Mouse (Mus musculus) midbrain, embryonic 11.5 days (tissue): ENCODE results near the gene Sox10. TPM values are rescaled to one million over a fixed set of nuclear protein-coding genes. Genes with fewer than 3 reads are reported as not detected.
A peak's percentile ranks its signal among the peaks of the same experiment; 100 is the strongest.

Source experiments
- ATAC-seq: fragments of 200-750 bp; cut with Nextera tagmentation; 2 replicates; pipeline ENCODE4 v1.8.0; 2017; ENCODE audit warnings: moderate TSS enrichment, moderate library complexity; ENCODE audit not compliant: low FRiP score
- DNase-seq: peaks from one replicate; pipeline ENCODE4 v3.0.0; 2015; ENCODE audit warnings: low spot score; ENCODE audit errors: missing footprints
- H3K27ac ChIP-seq: fragments of 300-500 bp; sonication (generic); 2 replicates; pipeline ENCODE4 v1.5.1; 2014; ENCODE audit warnings: low read depth, low read length
- H3K27me3 ChIP-seq: fragments of 300-500 bp; sonication (generic); 2 replicates; pipeline ENCODE4 v1.6.1; 2014; ENCODE audit warnings: mild to moderate bottlenecking, low read length, moderate library complexity, mixed read lengths; ENCODE audit not compliant: control insufficient read depth, insufficient read depth
- H3K36me3 ChIP-seq: fragments of 300-500 bp; sonication (generic); 2 replicates; pipeline ENCODE4 v1.6.1; 2014; ENCODE audit warnings: mild to moderate bottlenecking, low read length, moderate library complexity, mixed read lengths; ENCODE audit not compliant: control insufficient read depth, insufficient read depth
- H3K4me1 ChIP-seq: fragments of 300-500 bp; sonication (generic); 2 replicates; pipeline ENCODE4 v1.6.1; 2014; ENCODE audit warnings: low read length; ENCODE audit not compliant: control insufficient read depth, insufficient read depth
- H3K4me2 ChIP-seq: fragments of 300-500 bp; sonication (generic); 2 replicates; pipeline ENCODE4 v1.6.1; 2014; ENCODE audit warnings: mild to moderate bottlenecking, moderate library complexity
- H3K4me3 ChIP-seq: fragments of 300-500 bp; sonication (generic); 2 replicates; pipeline ENCODE4 v1.5.1; 2014; ENCODE audit warnings: low read depth, low read length
- H3K9ac ChIP-seq: fragments of 300-500 bp; sonication (generic); 2 replicates; pipeline ENCODE4 v1.6.1; 2014; ENCODE audit warnings: low read length
- H3K9me3 ChIP-seq: fragments of 300-500 bp; sonication (generic); 2 replicates; pipeline ENCODE4 v1.6.1; 2016; ENCODE audit warnings: low read length; ENCODE audit not compliant: control insufficient read depth
- WGBS: fragments of 180-500 bp; shearing (Covaris S2); extraction: QIAGEN DNeasy Blood & Tissue Kit; methylation state at CpG from one replicate; pipeline ENCODE4 v1.1.7; 2014; 5-methylcytosine and 5-hydroxymethylcytosine counted together
- polyA plus RNA-seq: library from polyadenylated mRNA; unstranded; fragments of >200 nt; fragmentation: Nextera tagmentation; extraction: Ambion mirVana; gene quantifications from 2 replicates; pipeline ENCODE4 v1.2.1, GENCODE M21; 2014

Sox10 gene
- polyA plus RNA-seq, 1 experiment from 2014 or later = 0.64 TPM

- no peaks in the 10 kb centered on the region for H3K9me3 ChIP-seq
- H3K36me3 ChIP-seq = no peaks in the 10 kb centered on the region
- 90% methylated on average over 8 of the region's 8 CpGs for WGBS
- H3K4me2 ChIP-seq = no peak overlapping the region
- H3K4me3 ChIP-seq = no peak overlapping the region
- H3K4me1 ChIP-seq = peaks cover 20% of the 10 kb centered on the region
- ATAC-seq (no peak), DNase-seq (no peak)
- H3K27ac ChIP-seq = no peak overlapping the region
- H3K9ac ChIP-seq = no peak overlapping the region
- H3K27me3 ChIP-seq = no peaks in the 10 kb centered on the region
These were observed 30.5 kb upstream of the Sox10 start for GRCm38 (mm10) chr15:79195492-79195891.

DNA sequence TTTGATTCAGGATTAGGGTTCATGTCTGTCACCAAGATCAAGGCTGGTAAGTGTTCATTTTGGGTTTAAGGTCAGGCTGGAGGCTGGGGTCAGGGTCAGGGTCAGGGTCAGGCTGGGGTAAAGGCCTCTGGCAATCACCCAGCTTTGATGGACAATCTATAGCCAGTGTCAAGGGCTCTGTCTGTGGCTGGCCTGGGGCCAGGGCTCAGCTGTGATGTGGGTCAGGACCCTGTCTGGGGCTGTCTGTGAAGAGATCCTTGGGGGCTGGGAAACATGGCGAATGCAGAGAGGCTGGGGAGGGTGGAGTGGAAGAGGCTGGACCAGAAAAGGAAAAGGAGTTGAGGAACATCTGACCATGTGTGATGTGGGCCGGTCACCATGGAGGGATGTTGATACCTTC, 29.9 kb upstream of the Sox10 start:
- 74% methylated on average over 2 of the region's 2 CpGs for WGBS
- H3K36me3 ChIP-seq = no peaks in the 10 kb centered on the region
- no peak overlapping the region for H3K4me2 ChIP-seq
- no peak overlapping the region for H3K9ac ChIP-seq
- DNase-seq (no peak), ATAC-seq (no peak)
- no peaks in the 10 kb centered on the region for H3K27me3 ChIP-seq
- no peaks in the 10 kb centered on the region for H3K9me3 ChIP-seq
- H3K4me1 ChIP-seq = peaks cover 20% of the 10 kb centered on the region
- no peak overlapping the region for H3K27ac ChIP-seq
- no peak overlapping the region for H3K4me3 ChIP-seq

GRCm38 (mm10) chr15:79194048-79194447, 29.0 kb upstream of the Sox10 start:
- H3K9me3 ChIP-seq = no peaks in the 10 kb centered on the region
- no peak overlapping the region for H3K4me2 ChIP-seq
- ATAC-seq (no peak), DNase-seq (no peak)
- no peaks in the 10 kb centered on the region for H3K27me3 ChIP-seq
- H3K4me1 ChIP-seq = peaks cover 20% of the 10 kb centered on the region
- H3K9ac ChIP-seq = peak overlapping the region; percentile 54; the same call in 1 of the 2 replicates
- no peak overlapping the region for H3K4me3 ChIP-seq
- 85% methylated on average over 9 of the region's 9 CpGs for WGBS
- H3K36me3 ChIP-seq = no peaks in the 10 kb centered on the region
- H3K27ac ChIP-seq = peak overlapping the region; percentile 81

DNA sequence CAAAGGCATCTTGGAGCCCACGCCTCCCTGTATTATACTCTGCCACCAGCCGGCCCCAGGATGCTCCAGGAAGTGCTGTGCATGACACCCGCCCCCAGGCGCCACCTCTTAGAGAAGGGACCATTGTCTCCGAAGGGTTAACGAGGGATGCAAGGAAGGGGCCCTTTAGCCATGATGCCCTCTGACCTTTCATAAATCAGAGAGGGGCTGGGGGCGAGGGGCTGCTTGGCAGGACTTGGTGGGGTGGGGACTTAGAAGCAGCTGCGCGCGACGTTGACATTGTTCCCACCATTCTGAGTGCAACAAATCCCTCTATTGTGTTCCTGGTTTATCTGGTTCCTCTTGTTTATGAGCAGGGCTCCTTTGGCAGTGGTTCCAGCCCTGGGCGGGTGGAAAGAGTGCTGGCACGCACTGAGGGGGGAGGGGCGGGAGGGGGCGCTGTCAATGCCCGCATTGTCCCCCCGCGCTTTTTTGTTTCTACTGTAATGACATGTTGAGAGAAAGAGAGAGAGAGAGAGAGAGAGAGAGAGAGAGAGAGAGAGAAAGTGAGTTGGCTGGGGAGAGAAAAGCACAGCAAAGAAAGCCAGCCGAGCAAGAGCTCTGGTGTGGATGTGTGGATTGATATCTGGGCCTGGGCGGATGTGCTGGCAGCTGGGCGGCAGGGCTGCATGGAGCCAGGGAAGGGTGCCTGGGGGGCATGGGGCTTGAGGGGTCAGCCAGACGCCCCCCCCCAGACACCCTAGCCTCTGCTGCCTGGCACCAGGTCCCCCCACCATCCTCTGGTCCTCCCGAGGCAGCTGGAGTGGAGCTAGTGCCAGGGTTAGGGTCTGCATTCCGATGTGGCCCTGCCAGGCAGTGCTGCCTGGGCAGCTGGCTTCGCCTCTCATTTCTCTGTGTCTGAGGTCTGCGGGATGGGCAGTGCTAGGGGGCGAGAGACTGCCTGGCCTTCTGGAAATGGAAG, 28.1 kb upstream of the Sox10 start:
- peak overlapping the region; percentile 54 for H3K9ac ChIP-seq
- no peak overlapping the region for H3K4me3 ChIP-seq

DNA sequence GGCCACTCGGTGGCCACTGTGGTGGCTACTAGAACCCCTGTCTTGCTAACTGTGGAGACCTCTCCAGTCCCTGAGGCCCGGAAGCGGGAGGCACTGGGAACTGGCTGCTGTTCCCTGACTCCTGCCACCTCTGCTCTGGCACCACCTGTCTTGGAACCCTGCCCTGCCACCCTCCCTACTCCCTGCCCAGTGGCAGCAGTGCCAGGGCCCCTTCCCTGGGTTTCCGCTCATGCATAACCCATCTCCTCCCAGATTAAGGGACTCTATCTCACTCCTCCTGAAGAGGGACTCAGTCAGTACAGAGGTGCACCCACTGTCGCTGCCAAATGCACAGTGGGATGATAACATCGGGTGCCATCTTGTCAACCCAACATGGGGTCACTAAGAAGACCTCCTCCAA, 27.4 kb upstream of the Sox10 start:
- DNase-seq (no peak), ATAC-seq (peak; percentile 47)
- Histone ChIP-seq H3K27ac (peak overlapping the region; percentile 81; the same call in 1 of the 2 replicates), H3K4me2 (no peak overlapping the region), H3K4me1 (peaks cover 20% of the 10 kb centered on the region), H3K4me3 (no peak overlapping the region), H3K9ac (no peak overlapping the region), H3K27me3 (no peaks in the 10 kb centered on the region), H3K9me3 (no peaks in the 10 kb centered on the region), H3K36me3 (no peaks in the 10 kb centered on the region)
- 73% methylated on average over 6 of the region's 6 CpGs for WGBS

More for the DNA sequence above, 28.1 kb upstream of the Sox10 start:
- H3K4me1 ChIP-seq = peaks cover 20% of the 10 kb centered on the region
- 16% methylated on average over 25 of the region's 27 CpGs for WGBS
- H3K27me3 ChIP-seq = no peaks in the 10 kb centered on the region
- H3K36me3 ChIP-seq = no peaks in the 10 kb centered on the region
- H3K4me2 ChIP-seq = peak overlapping the region; percentile 29
- ATAC-seq (peak; percentile 87), DNase-seq (peak; percentile 95)
- peak overlapping the region; percentile 81 for H3K27ac ChIP-seq
- no peaks in the 10 kb centered on the region for H3K9me3 ChIP-seq

DNA sequence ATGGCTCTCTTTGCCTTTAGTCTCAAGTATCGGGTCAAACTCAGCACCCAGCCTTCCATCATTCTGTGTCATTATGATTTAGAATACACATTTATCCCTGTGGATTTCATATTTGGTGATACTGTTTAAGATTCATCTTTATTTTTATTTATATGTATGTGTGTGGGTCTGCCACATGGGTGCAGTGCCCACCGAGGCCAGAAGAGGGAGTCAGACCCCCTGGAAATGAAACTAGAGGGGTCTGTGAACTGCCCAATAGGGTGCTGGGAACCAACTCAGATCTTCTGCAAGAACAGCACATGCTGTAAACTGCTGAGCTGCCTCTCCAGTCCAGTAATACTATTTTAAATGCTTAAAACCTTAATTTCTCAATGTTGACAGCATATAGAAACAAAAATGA, 26.4 kb upstream of the Sox10 start:
- Histone ChIP-seq H3K9ac (no peak overlapping the region), H3K27me3 (no peaks in the 10 kb centered on the region), H3K27ac (no peak overlapping the region), H3K4me2 (no peak overlapping the region), H3K36me3 (no peaks in the 10 kb centered on the region), H3K4me1 (peaks cover 20% of the 10 kb centered on the region), H3K9me3 (no peaks in the 10 kb centered on the region), H3K4me3 (no peak overlapping the region)
- ATAC-seq = no peak
- DNase-seq = no peak
- 97% methylated on average over 2 of the region's 2 CpGs for WGBS

DNA sequence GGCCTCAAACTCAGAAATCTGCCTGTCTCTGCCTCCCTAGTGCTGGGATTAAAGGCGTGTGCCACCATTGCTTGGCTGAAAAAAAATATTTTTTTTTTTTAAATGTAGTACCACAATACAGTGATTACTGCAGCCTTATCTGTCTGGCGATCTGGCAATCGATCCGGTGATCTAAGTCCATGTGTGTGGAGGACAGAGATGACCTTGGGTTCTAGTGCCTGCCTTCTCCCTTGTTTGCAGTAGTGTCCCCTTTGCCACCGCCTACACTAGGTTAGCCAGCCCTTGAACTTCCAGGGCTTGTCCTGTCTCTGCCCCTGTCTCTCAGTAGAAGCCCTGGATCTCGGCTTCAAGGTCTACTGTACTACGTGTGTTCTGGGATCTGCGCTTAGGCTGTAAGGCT, 22.8 kb upstream of the Sox10 start:
- no peak overlapping the region for H3K27ac ChIP-seq

DNA sequence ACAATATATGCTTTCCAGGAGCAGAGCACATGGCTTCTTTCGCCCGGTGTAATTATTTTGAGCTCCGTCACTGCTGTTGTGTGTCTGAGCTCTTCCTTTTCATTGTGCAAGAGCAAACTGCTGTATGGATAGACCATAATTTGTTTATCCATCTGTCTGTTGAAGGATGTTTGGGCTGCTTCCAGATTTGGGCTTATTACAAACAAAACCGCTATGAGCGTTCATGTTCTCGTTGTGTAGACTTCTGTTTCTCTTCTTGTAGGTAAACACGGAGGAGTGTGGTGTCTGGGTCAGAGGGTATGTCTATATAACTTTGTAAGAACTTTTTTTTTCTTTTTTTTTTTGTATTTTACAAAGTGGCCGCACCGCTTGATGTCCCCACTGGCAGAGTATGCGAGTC, 20.2 kb upstream of the Sox10 start:
- Histone ChIP-seq H3K27ac (no peak overlapping the region), H3K9me3 (no peaks in the 10 kb centered on the region), H3K9ac (no peak overlapping the region), H3K4me3 (no peak overlapping the region), H3K27me3 (no peaks in the 10 kb centered on the region), H3K36me3 (no peaks in the 10 kb centered on the region), H3K4me1 (no peaks in the 10 kb centered on the region), H3K4me2 (no peak overlapping the region)
- no peak for DNase-seq
- ATAC-seq = no peak
- 93% methylated on average over 10 of the region's 10 CpGs for WGBS

More for the DNA sequence above, 22.8 kb upstream of the Sox10 start:
- Histone ChIP-seq H3K4me2 (no peak overlapping the region), H3K4me3 (no peak overlapping the region), H3K27me3 (no peaks in the 10 kb centered on the region), H3K36me3 (no peaks in the 10 kb centered on the region), H3K9me3 (no peaks in the 10 kb centered on the region), H3K4me1 (peaks cover 4% of the 10 kb centered on the region; the same call in 1 of the 2 replicates), H3K9ac (no peak overlapping the region)
- DNase-seq (no peak), ATAC-seq (no peak)
- 93% methylated on average over 8 of the region's 8 CpGs for WGBS

- H3K9me3 ChIP-seq = no peaks in the 10 kb centered on the region
- no peak overlapping the region for H3K9ac ChIP-seq
- no peak overlapping the region for H3K4me3 ChIP-seq
- H3K36me3 ChIP-seq = no peaks in the 10 kb centered on the region
- H3K27ac ChIP-seq = no peak overlapping the region
- no peaks in the 10 kb centered on the region for H3K4me1 ChIP-seq
- no peaks in the 10 kb centered on the region for H3K27me3 ChIP-seq
- H3K4me2 ChIP-seq = no peak overlapping the region
- WGBS = 45% methylated on average over 6 of the region's 6 CpGs
- ATAC-seq (no peak), DNase-seq (no peak)
These were observed 11.9 kb upstream of the Sox10 start for GRCm38 (mm10) chr15:79176905-79177304.
